Mouse (Mus musculus) urinary bladder, postnatal 36 days (tissue): ENCODE data around the gene Abi2.

Experiments used
- DNase-seq, 2 experiments: peaks; one replicate each; pipeline ENCODE4 v3.0.0; 2022; ENCODE audit warnings: low spot score in 2 of 2, mixed read lengths in 1 of 2

Gene Abi2

GRCm38 (mm10) chr1:60488635-60489034 is 79.2 kb downstream of the Abi2 start:
- no peak for DNase-seq

- no peak for DNase-seq
These were observed 80.2 kb downstream of the Abi2 start for GRCm38 (mm10) chr1:60489660-60490059.

GRCm38 (mm10) chr1:60490510-60490909 is 81.1 kb downstream of the Abi2 start:
- DNase-seq = no peak

GRCm38 (mm10) chr1:60492404-60492803 is 83.0 kb downstream of the Abi2 start:
- DNase-seq = no peak

- DNase-seq = no peak
These were observed 84.0 kb downstream of the Abi2 start for GRCm38 (mm10) chr1:60493421-60493820.

- DNase-seq = no peak
These were observed 94.0 kb downstream of the Abi2 start for GRCm38 (mm10) chr1:60503456-60503855.

GRCm38 (mm10) chr1:60510584-60510983 is 101.2 kb downstream of the Abi2 start:
- no peak for DNase-seq

- DNase-seq = no peak
These were observed 120.7 kb downstream of the Abi2 start for GRCm38 (mm10) chr1:60530107-60530506.

GRCm38 (mm10) chr1:60530636-60531035 is 121.2 kb downstream of the Abi2 start:
- no peak for DNase-seq
